Mouse (Mus musculus): ENCODE results near the gene Sec1. TPM values are rescaled to one million over a fixed set of nuclear protein-coding genes. Genes with fewer than 3 reads are reported as not detected.

Sec1 gene
- total and polyA plus RNA-seq, 3 experiments = 0.02 TPM; not detected in 2

DNA sequence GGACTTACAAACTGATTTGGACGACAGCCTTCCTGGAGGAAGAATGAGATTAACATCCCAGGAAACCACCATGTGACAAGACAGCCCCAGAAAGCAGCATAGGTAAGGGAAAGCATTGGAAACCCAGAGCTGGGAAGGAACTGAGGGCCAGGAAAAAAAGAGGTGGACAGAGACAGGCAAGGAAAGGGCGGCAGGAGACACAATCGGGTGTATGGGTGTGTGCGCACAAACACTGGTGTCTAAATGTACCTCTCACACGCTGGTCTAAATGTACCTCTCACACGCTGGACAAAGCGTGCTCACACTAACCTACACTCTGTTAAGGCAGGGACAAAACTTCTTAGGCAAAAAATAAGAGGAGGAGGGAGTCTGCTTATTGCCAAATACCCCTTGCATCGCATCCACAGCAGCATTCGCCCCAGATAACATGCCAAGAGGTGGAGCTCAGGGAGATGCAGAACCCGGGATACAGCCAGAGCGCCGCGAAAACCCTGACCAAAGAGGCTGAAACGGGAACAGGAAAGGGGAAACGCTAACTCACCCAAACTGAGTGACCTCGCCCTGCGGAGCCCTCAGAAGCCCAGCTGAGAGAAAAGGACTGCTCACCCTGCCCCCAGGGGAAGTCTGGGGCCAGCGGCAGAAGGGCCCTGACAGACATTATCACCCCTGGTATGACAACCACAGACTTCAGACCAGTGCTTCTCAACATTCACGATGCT is 21.7 kb upstream of the Sec1 start:
- DNase-seq (ENCODE audit: low spot score) (no peak), ATAC-seq (ENCODE audit: extremely low read depth, insufficient number of reproducible peaks, low FRiP score, poor library complexity, severe bottlenecking) (no peak)
- Histone ChIP-seq H3K4me3 (ENCODE audit: low read depth, low read length) (peak overlapping the region; percentile 77), H3K36me3 (replicated peaks) (peaks cover 76% of the 10 kb centered on the region), H3K4me1 (ENCODE audit: insufficient read depth, low read depth, low read length) (peaks cover 65% of the 10 kb centered on the region), H3K27me3 (ENCODE audit: insufficient read depth, low read length) (no peaks in the 10 kb centered on the region), H3K9me3 (replicated peaks) (no peaks in the 10 kb centered on the region)
- TF ChIP-seq TAL1 (conservative IDR thresholded peaks at IDR 0.05; ENCODE audit: low read depth, low read length) (no peak), POLR2AphosphoS5 (IDR thresholded peaks at IDR 0.05; ENCODE audit: insufficient replicate concordance, low read depth, low read length) (no peak), CTCF (IDR thresholded peaks at IDR 0.05; ENCODE audit: low read depth, low read length) (no peak)

- peaks cover 76% of the 10 kb centered on the region for H3K36me3 ChIP-seq (replicated peaks)
These were observed 21.0 kb upstream of the Sec1 start, which contains the start of gene Rpl18 for GRCm38 (mm10) chr7:45715090-45715708. Rpl18 (plus strand) TSS chr7:45715457.

DNA sequence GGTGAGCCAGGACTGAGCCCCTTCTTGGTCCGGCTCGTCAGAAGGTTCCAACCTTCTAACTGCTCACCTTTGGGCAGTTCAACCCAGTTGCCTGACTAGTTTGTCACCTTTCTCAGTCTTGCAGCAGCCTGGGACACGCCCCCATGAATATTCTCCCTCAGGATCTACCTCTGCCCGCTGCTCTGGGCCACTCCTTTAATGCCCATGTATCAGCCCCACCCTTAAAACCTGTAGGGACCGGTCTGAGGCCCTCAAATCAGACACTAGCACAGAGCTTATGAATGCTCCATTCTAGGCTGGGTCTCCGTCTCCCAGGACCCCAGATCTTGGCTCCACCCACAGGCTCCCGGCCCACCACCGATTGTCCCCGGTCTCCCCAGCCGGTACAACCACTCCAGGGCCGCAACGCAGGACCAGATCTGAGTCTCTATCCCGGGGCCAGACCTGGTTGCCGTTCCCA is 20.5 kb upstream of the Sec1 start:
- TF ChIP-seq TAL1 (conservative IDR thresholded peaks at IDR 0.05; ENCODE audit: low read depth, low read length) (no peak), GATA1 (IDR thresholded peaks at IDR 0.05; ENCODE audit: borderline replicate concordance, low read length) (no peak), GATA2 (IDR thresholded peaks at IDR 0.05; ENCODE audit: borderline replicate concordance, low read depth, low read length) (no peak), POLR2AphosphoS5 (IDR thresholded peaks at IDR 0.05; ENCODE audit: insufficient replicate concordance, low read depth, low read length) (no peak)
- H3K4me3 ChIP-seq (ENCODE audit: low read depth, low read length) = peak overlapping the region; percentile 77
- no peak for DNase-seq (ENCODE audit: low spot score)
- peaks cover 61% of the 10 kb centered on the region for H3K4me1 ChIP-seq (ENCODE audit: insufficient read depth, low read depth, low read length)
- no peaks in the 10 kb centered on the region for H3K9me3 ChIP-seq (replicated peaks)
- H3K27me3 ChIP-seq (ENCODE audit: insufficient read depth, low read length) = no peaks in the 10 kb centered on the region
- peaks cover 76% of the 10 kb centered on the region for H3K36me3 ChIP-seq (replicated peaks)
- no peak for ATAC-seq (ENCODE audit: extremely low read depth, insufficient number of reproducible peaks, low FRiP score, poor library complexity, severe bottlenecking)

More at GRCm38 (mm10) chr7:45715090-45715708, 21.0 kb upstream of the Sec1 start, which contains the start of gene Rpl18:
- ATAC-seq (ENCODE audit: extremely low read depth, insufficient number of reproducible peaks, low FRiP score, poor library complexity, severe bottlenecking) = peak; percentile 79
- peak; percentile 98 for DNase-seq (ENCODE audit: low spot score)
- no peak for TF ChIP-seq POLR2AphosphoS5 (IDR thresholded peaks at IDR 0.05; ENCODE audit: insufficient replicate concordance, low read depth, low read length)
- TF ChIP-seq TAL1 (conservative IDR thresholded peaks at IDR 0.05; ENCODE audit: low read depth, low read length) = no peak
- no peak for TF ChIP-seq GATA1 (IDR thresholded peaks at IDR 0.05; ENCODE audit: borderline replicate concordance, low read length)
- TF ChIP-seq CTCF (IDR thresholded peaks at IDR 0.05; ENCODE audit: low read depth, low read length) = no peak
- no peak for TF ChIP-seq GATA2 (IDR thresholded peaks at IDR 0.05; ENCODE audit: borderline replicate concordance, low read depth, low read length)
- Histone ChIP-seq H3K4me1 (ENCODE audit: insufficient read depth, low read depth, low read length) (peaks cover 62% of the 10 kb centered on the region), H3K4me3 (ENCODE audit: low read depth, low read length) (peak within 1 kb of the TSS; percentile 77), H3K9me3 (replicated peaks) (no peaks in the 10 kb centered on the region), H3K27me3 (ENCODE audit: insufficient read depth, low read length) (no peaks in the 10 kb centered on the region)

DNA sequence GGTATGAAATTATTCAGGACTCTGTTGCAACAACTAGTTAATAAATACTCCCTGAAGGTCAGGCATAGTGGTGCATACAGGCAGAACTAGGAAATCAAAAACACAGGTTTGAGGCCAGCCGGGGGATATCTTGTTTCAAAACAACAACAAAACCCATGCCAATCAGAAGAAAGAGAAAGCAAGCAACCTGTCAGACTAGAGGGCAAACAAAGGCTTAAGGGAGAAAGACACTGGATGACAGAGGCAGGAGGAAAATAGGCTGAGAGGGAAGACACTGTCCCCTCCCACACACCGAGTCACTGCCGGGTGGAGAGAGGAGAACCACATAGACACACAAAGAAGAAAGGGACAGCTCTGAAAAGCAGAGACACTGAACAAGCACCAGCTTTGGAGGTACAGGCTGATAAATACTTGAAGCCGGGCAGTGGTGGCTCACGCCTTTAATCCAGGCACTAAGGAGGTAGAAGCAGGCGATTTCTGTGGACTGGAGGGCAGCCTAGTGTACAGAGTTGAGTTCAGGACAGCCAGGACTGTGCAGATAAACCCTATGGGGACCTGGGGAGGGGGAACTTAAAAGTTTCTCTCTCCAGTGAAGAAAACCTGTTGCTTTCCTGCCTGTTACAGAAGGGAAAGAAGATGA is 19.8 kb upstream of the Sec1 start:
- peaks cover 76% of the 10 kb centered on the region for H3K36me3 ChIP-seq (replicated peaks)
- TF ChIP-seq CTCF (IDR thresholded peaks at IDR 0.05; ENCODE audit: low read depth, low read length) (no peak), TAL1 (conservative IDR thresholded peaks at IDR 0.05; ENCODE audit: low read depth, low read length) (no peak), GATA1 (IDR thresholded peaks at IDR 0.05; ENCODE audit: borderline replicate concordance, low read length) (no peak), GATA2 (IDR thresholded peaks at IDR 0.05; ENCODE audit: borderline replicate concordance, low read depth, low read length) (no peak), POLR2AphosphoS5 (IDR thresholded peaks at IDR 0.05; ENCODE audit: insufficient replicate concordance, low read depth, low read length) (no peak)
- H3K9me3 ChIP-seq (replicated peaks) = no peaks in the 10 kb centered on the region
- DNase-seq (ENCODE audit: low spot score) = no peak
- H3K27me3 ChIP-seq (ENCODE audit: insufficient read depth, low read length) = no peaks in the 10 kb centered on the region
- H3K4me3 ChIP-seq (ENCODE audit: low read depth, low read length) = peak overlapping the region; percentile 77
- peaks cover 60% of the 10 kb centered on the region for H3K4me1 ChIP-seq (ENCODE audit: insufficient read depth, low read depth, low read length)
- no peak for ATAC-seq (ENCODE audit: extremely low read depth, insufficient number of reproducible peaks, low FRiP score, poor library complexity, severe bottlenecking)

GRCm38 (mm10) chr7:45713396-45713795 is 19.2 kb upstream of the Sec1 start:
- Histone ChIP-seq H3K36me3 (replicated peaks) (peaks cover 78% of the 10 kb centered on the region), H3K4me1 (ENCODE audit: insufficient read depth, low read depth, low read length) (peaks cover 66% of the 10 kb centered on the region), H3K9me3 (replicated peaks) (no peaks in the 10 kb centered on the region), H3K4me3 (ENCODE audit: low read depth, low read length) (no peak overlapping the region), H3K27me3 (ENCODE audit: insufficient read depth, low read length) (no peaks in the 10 kb centered on the region)
- ATAC-seq (ENCODE audit: extremely low read depth, insufficient number of reproducible peaks, low FRiP score, poor library complexity, severe bottlenecking) (no peak), DNase-seq (ENCODE audit: low spot score) (no peak)
- no peak for TF ChIP-seq GATA1 (IDR thresholded peaks at IDR 0.05; ENCODE audit: borderline replicate concordance, low read length)
- TF ChIP-seq POLR2AphosphoS5 (IDR thresholded peaks at IDR 0.05; ENCODE audit: insufficient replicate concordance, low read depth, low read length) = no peak
- no peak for TF ChIP-seq TAL1 (conservative IDR thresholded peaks at IDR 0.05; ENCODE audit: low read depth, low read length)
- no peak for TF ChIP-seq CTCF (IDR thresholded peaks at IDR 0.05; ENCODE audit: low read depth, low read length)
- no peak for TF ChIP-seq GATA2 (IDR thresholded peaks at IDR 0.05; ENCODE audit: borderline replicate concordance, low read depth, low read length)
